Mouse (Mus musculus) cerebellum, adult 2 months (tissue): ENCODE measurements around the gene Itgb6.

Experiments
- CTCF ChIP-seq: fragments of 200-500 bp; IDR thresholded peaks from 2 replicates; pipeline ENCODE4 v1.5.1; 2011; ENCODE audit warnings: low read depth, mild to moderate bottlenecking, control low read depth, low read length, moderate library complexity, borderline replicate concordance; ENCODE audit not compliant: insufficient read depth
- POLR2A ChIP-seq: fragments of 200-500 bp; IDR thresholded peaks from 2 replicates; pipeline ENCODE4 v1.6.1; 2011; ENCODE audit warnings: low read length, control low read depth, borderline replicate concordance; ENCODE audit not compliant: insufficient read depth

DNA sequence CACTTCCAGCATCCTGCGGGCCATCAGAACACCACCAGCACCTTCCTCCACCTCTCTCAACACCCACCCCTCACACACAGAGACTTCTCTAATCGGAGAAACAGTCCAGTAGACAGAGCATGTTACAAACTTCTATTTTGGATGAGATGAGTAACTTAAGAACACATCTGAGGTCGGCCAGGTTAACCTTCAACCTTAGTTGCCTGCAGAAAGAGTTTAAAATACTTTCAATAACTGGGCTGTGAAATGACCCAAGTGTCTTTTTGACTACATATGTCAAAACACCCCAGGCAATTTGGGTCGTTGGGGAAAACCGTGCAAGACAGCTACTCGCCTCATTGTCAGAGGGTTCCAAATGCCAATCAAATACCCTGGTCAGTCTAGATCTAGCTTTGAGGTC lies 10.0 kb downstream of the Itgb6 start:
- TF ChIP-seq POLR2A (no peak), CTCF (no peak)
